32 mouse cellular contexts compared by ENCODE assay signal in genomic region chr5:134913352-134913751, GRCm38 (mm10). TPM values are rescaled to one million over a fixed set of nuclear protein-coding genes. Genes with fewer than 3 reads are reported as not detected.
DNase-seq lines count a peak whose midpoint lies in the region; ATAC-seq and TF ChIP-seq lines count a peak whose summit lies in the region.
"Had no signal": no experiment of that assay in that cellular context is flagged by ENCODE, and none has a peak within 500 bp of the region (broad histone marks: within the 10 kb centered on the region; RNA-seq: fewer than 3 reads in every experiment).

No protein-coding gene starts in this region.

- no peaks in the 10 kb centered on the region for H3K27me3 ChIP-seq in forebrain, embryonic 10.5 days (ENCODE audit: poor library complexity, severe bottlenecking)
- H3K27me3 ChIP-seq in forebrain, embryonic 11.5 days (ENCODE audit: control insufficient read depth, insufficient read depth, low read length): no peaks in the 10 kb centered on the region
- H3K27me3 ChIP-seq in spleen, adult 2 months (ENCODE audit: control insufficient read depth, insufficient read depth, low read length): no peaks in the 10 kb centered on the region
- H3K27me3 ChIP-seq in liver, embryonic 13.5 days: no peaks in the 10 kb centered on the region
- H3K27me3 ChIP-seq in stomach, embryonic 16.5 days (ENCODE audit: control insufficient read depth, insufficient read depth, low read length): no peaks in the 10 kb centered on the region
- H3K27me3 ChIP-seq: midbrain, embryonic 13.5 days; neural tube, embryonic 15.5 days had no signal

- H3K4me1 ChIP-seq in forebrain, embryonic 10.5 days: no peaks in the 10 kb centered on the region
- no peaks in the 10 kb centered on the region for H3K4me1 ChIP-seq in forebrain, embryonic 11.5 days (replicated peaks; ENCODE audit: control insufficient read depth, insufficient read depth, low read length)
- H3K4me1 ChIP-seq in spleen, adult 2 months (ENCODE audit: control insufficient read depth, insufficient read depth, insufficient read length): no peaks in the 10 kb centered on the region
- peaks cover 52% of the 10 kb centered on the region for H3K4me1 ChIP-seq in liver, embryonic 13.5 days (replicated peaks)
- no peaks in the 10 kb centered on the region for H3K4me1 ChIP-seq in stomach, embryonic 16.5 days (ENCODE audit: control insufficient read depth, insufficient read depth, low read length)
- H3K4me1 ChIP-seq: forebrain, embryonic 13.5 days; midbrain, embryonic 13.5 days; neural tube, embryonic 15.5 days had no signal

- H3K4me2 ChIP-seq in forebrain, embryonic 11.5 days (ENCODE audit: low read depth, low read length, severe bottlenecking): no peak overlapping the region
- H3K4me2 ChIP-seq in liver, embryonic 13.5 days: peak overlapping the region; percentile 77
- no peak overlapping the region for H3K4me2 ChIP-seq in stomach, embryonic 16.5 days (ENCODE audit: low read depth, low read length)
- H3K4me2 ChIP-seq: forebrain, embryonic 13.5 days; midbrain, embryonic 13.5 days; neural tube, embryonic 15.5 days had no signal

- H3K9ac ChIP-seq in forebrain, embryonic 11.5 days (ENCODE audit: low read length): no peak overlapping the region
- H3K9ac ChIP-seq in liver, embryonic 13.5 days: peak overlapping the region; percentile 95
- H3K9ac ChIP-seq in stomach, embryonic 16.5 days (ENCODE audit: low read length): no peak overlapping the region
- H3K9ac ChIP-seq: forebrain, embryonic 13.5 days; midbrain, embryonic 13.5 days; neural tube, embryonic 15.5 days had no signal

- no peak for DNase-seq in forebrain, embryonic 10.5 days (ENCODE audit: extremely low spot score, low spot score)
- no peak for DNase-seq in forebrain, embryonic 11.5 days (ENCODE audit: low spot score)
- no peak for DNase-seq in spleen, adult 2 months (ENCODE audit: low read depth in 1 of 2, low spot score in 2 of 2)
- no peak for DNase-seq in spleen, postnatal 10 days (ENCODE audit: low spot score in 2 of 2)
- DNase-seq in liver, embryonic 13.5 days: no peak
- no peak for DNase-seq in kidney, adult 11 months
- DNase-seq in left cerebral cortex, adult 18-20 months (ENCODE audit: low spot score in 2 of 2): no peak
- DNase-seq: adrenal gland, postnatal 10 days; cerebellum, postnatal 14 days; embryo, embryonic 11 days; gastrocnemius, postnatal 14 days; heart, postnatal 36 days; right cerebral cortex, postnatal 25 days; thymus, postnatal 36 days had no signal

- TF ChIP-seq CTCF in spleen, adult 2 months (IDR thresholded peaks at IDR 0.05; ENCODE audit: extremely low read depth, insufficient read depth, insufficient read length, insufficient replicate concordance): no peak

- TF ChIP-seq POLR2A in spleen, adult 2 months (IDR thresholded peaks at IDR 0.05; ENCODE audit: low read depth, low read length): no peak

- no peak for ATAC-seq in forebrain, embryonic 11.5 days (replicated peaks; ENCODE audit: low FRiP score)
- ATAC-seq in liver, embryonic 13.5 days (ENCODE audit: low read depth): peak; percentile 48
- ATAC-seq in stomach, embryonic 16.5 days (ENCODE audit: insufficient read depth, low FRiP score): no peak
- ATAC-seq: activated CD4-positive, CD25-positive, alpha-beta regulatory T cell, adult 4 months; forebrain, embryonic 13.5 days; hindbrain, embryonic 16.5 days; intestine, postnatal 0 days; midbrain, embryonic 13.5 days had no signal

- peaks cover 5% of the 10 kb centered on the region; the same call in 1 of the 2 replicates for H3K9me3 ChIP-seq in forebrain, embryonic 10.5 days
- no peaks in the 10 kb centered on the region for H3K9me3 ChIP-seq in forebrain, embryonic 11.5 days (ENCODE audit: control insufficient read depth, low read length)
- peaks cover 6% of the 10 kb centered on the region for H3K9me3 ChIP-seq in liver, embryonic 13.5 days (replicated peaks)
- H3K9me3 ChIP-seq in stomach, embryonic 16.5 days (replicated peaks; ENCODE audit: control insufficient read depth, low read length): no peaks in the 10 kb centered on the region; the same call in 1 of the 2 replicates
- H3K9me3 ChIP-seq: forebrain, embryonic 13.5 days; midbrain, embryonic 13.5 days; neural tube, embryonic 15.5 days had no signal

- H3K36me3 ChIP-seq in forebrain, embryonic 10.5 days (replicated peaks): no peaks in the 10 kb centered on the region
- H3K36me3 ChIP-seq in forebrain, embryonic 11.5 days (ENCODE audit: control insufficient read depth, insufficient read depth, low read length): no peaks in the 10 kb centered on the region
- no peaks in the 10 kb centered on the region for H3K36me3 ChIP-seq in spleen, adult 2 months (ENCODE audit: control insufficient read depth, insufficient read depth, low read length)
- peaks cover 9% of the 10 kb centered on the region; the same call in 1 of the 2 replicates for H3K36me3 ChIP-seq in liver, embryonic 13.5 days
- H3K36me3 ChIP-seq in stomach, embryonic 16.5 days (ENCODE audit: control insufficient read depth, insufficient read depth, low read length): no peaks in the 10 kb centered on the region
- H3K36me3 ChIP-seq: midbrain, embryonic 13.5 days; neural tube, embryonic 15.5 days had no signal

- H3K4me3 ChIP-seq in forebrain, embryonic 10.5 days: no peak overlapping the region
- H3K4me3 ChIP-seq in forebrain, embryonic 11.5 days (ENCODE audit: low read depth, low read length): no peak overlapping the region
- peak overlapping the region; percentile 16; the same call in 1 of the 2 replicates for H3K4me3 ChIP-seq in spleen, adult 2 months (ENCODE audit: extremely low read depth, insufficient read depth, insufficient read length)
- peak overlapping the region; percentile 81 for H3K4me3 ChIP-seq in liver, embryonic 13.5 days (replicated peaks)
- H3K4me3 ChIP-seq in stomach, embryonic 16.5 days (replicated peaks; ENCODE audit: low read length): 0 out of 2 replicates have a peak overlapping the region, but pooled peaks have one; percentile 1
- H3K4me3 ChIP-seq: forebrain, embryonic 13.5 days; midbrain, embryonic 13.5 days; myocyte; neural tube, embryonic 15.5 days had no signal

- WGBS in forebrain, embryonic 10.5 days: 77% methylated on average over 3 of the region's 3 CpGs
- WGBS in forebrain, embryonic 11.5 days: 79% methylated on average over 3 of the region's 3 CpGs
- 69% methylated on average over 3 of the region's 3 CpGs for WGBS in spleen, adult 2 months
- 38% methylated on average over 3 of the region's 3 CpGs for WGBS in liver, embryonic 13.5 days (ENCODE audit: insufficient replicate concordance)
- WGBS in stomach, embryonic 16.5 days: 73% methylated on average over 3 of the region's 3 CpGs

- 0 out of 2 replicates have a peak overlapping the region, but pooled peaks have one; percentile 12 for H3K27ac ChIP-seq in forebrain, embryonic 10.5 days
- no peak overlapping the region for H3K27ac ChIP-seq in forebrain, embryonic 11.5 days (ENCODE audit: low read depth, low read length)
- peak overlapping the region; percentile 18; the same call in 1 of the 2 replicates for H3K27ac ChIP-seq in spleen, adult 2 months (ENCODE audit: insufficient read depth, low read length)
- H3K27ac ChIP-seq in liver, embryonic 13.5 days: peak overlapping the region; percentile 100
- no peak overlapping the region for H3K27ac ChIP-seq in stomach, embryonic 16.5 days (ENCODE audit: low read length)
- H3K27ac ChIP-seq: forebrain, embryonic 13.5 days; macrophage; midbrain, embryonic 13.5 days; neural tube, embryonic 15.5 days had no signal

RNA-seq across cellular contexts. Expression of gene Cldn13, which starts 2.0 kb away (rescaled TPM):
- 2.0 and 4.9 TPM in 2 replicates for polyA plus RNA-seq in forebrain, embryonic 10.5 days (2016; fragmentation: Nextera tagmentation; extraction: Ambion mirVana)
- 3.6 and 3.8 TPM in 2 replicates for polyA plus RNA-seq in forebrain, embryonic 11.5 days (2014; fragmentation: Nextera tagmentation; extraction: Ambion mirVana)
- 32.3 and 35.1 TPM in 2 replicates for polyA plus RNA-seq in spleen, adult 2 months (2012; rRNA removed)
- 246 and 259 TPM in 2 replicates for polyA plus RNA-seq in liver, embryonic 13.5 days (2015; fragmentation: Nextera tagmentation; extraction: Ambion mirVana)
- 8.6 and 13.5 TPM in 2 replicates for polyA plus RNA-seq in stomach, embryonic 16.5 days (2015; fragmentation: Nextera tagmentation; extraction: Ambion mirVana)
- total RNA-seq in left cerebral cortex, adult 18-20 months (2021): not detected
- total RNA-seq: gastrocnemius, postnatal 14 days; heart, adult 8-10 months; heart, postnatal 36 days; layer of hippocampus, postnatal 14 days; left cerebral cortex, postnatal 10 days had no signal
- polyA plus RNA-seq: forebrain, embryonic 13.5 days; frontal cortex, adult 2 months; hindbrain, embryonic 16.5 days; intestine, postnatal 0 days; macrophage; myocyte; neural tube, embryonic 15.5 days had no signal

RNA-seq across cellular contexts. Expression of gene Tmem270, which starts 6.8 kb away (rescaled TPM):
- polyA plus RNA-seq in forebrain, embryonic 10.5 days (2016; fragmentation: Nextera tagmentation; extraction: Ambion mirVana): not detected in 2 replicates
- not detected in 2 replicates for polyA plus RNA-seq in forebrain, embryonic 11.5 days (2014; fragmentation: Nextera tagmentation; extraction: Ambion mirVana)
- polyA plus RNA-seq in spleen, adult 2 months (2012; rRNA removed): 0.14 TPM in 1 of 2 replicates, not detected in the other
- not detected in 2 replicates for polyA plus RNA-seq in liver, embryonic 13.5 days (2015; fragmentation: Nextera tagmentation; extraction: Ambion mirVana)
- not detected in 2 replicates for polyA plus RNA-seq in stomach, embryonic 16.5 days (2015; fragmentation: Nextera tagmentation; extraction: Ambion mirVana)
- not detected for total RNA-seq in left cerebral cortex, adult 18-20 months (2021)
- total RNA-seq: adrenal gland, postnatal 10 days; gastrocnemius, postnatal 14 days; heart, adult 8-10 months; heart, postnatal 36 days; layer of hippocampus, postnatal 14 days; left cerebral cortex, postnatal 10 days had no signal
- polyA plus RNA-seq: activated CD4-positive, CD25-positive, alpha-beta regulatory T cell, adult 4 months; brain, embryonic 14.5 days; embryonic facial prominence, embryonic 14.5 days; forebrain, embryonic 13.5 days; frontal cortex, adult 2 months; hindbrain, embryonic 16.5 days; intestine, postnatal 0 days; kidney, embryonic 16.5 days; limb, embryonic 14.5 days; lung, embryonic 16.5 days; macrophage; midbrain, embryonic 13.5 days; myocyte; neural tube, embryonic 15.5 days had no signal

RNA-seq across cellular contexts. Expression of gene Mettl27, which starts 18.8 kb away (rescaled TPM):
- polyA plus RNA-seq in forebrain, embryonic 10.5 days (2016; fragmentation: Nextera tagmentation; extraction: Ambion mirVana): 10.3 and 11.8 TPM in 2 replicates
- polyA plus RNA-seq in forebrain, embryonic 11.5 days (2014; fragmentation: Nextera tagmentation; extraction: Ambion mirVana): 7.3 and 10.4 TPM in 2 replicates
- polyA plus RNA-seq in spleen, adult 2 months (2012; rRNA removed): 9.8 and 11.3 TPM in 2 replicates
- polyA plus RNA-seq in liver, embryonic 13.5 days (2015; fragmentation: Nextera tagmentation; extraction: Ambion mirVana): 10.6 and 12.2 TPM in 2 replicates
- 14.1 and 14.8 TPM in 2 replicates for polyA plus RNA-seq in stomach, embryonic 16.5 days (2015; fragmentation: Nextera tagmentation; extraction: Ambion mirVana)
- 1 to 10 TPM; 7.4 to 9.7 TPM for total RNA-seq in left cerebral cortex, adult 18-20 months (2021)

RNA-seq across cellular contexts. Expression of gene Cldn4, which starts 33.4 kb away (rescaled TPM):
- polyA plus RNA-seq in forebrain, embryonic 10.5 days (2016; fragmentation: Nextera tagmentation; extraction: Ambion mirVana): 6.2 and 6.3 TPM in 2 replicates
- polyA plus RNA-seq in forebrain, embryonic 11.5 days (2014; fragmentation: Nextera tagmentation; extraction: Ambion mirVana): 5.6 and 7.0 TPM in 2 replicates
- polyA plus RNA-seq in spleen, adult 2 months (2012; rRNA removed): 0.38 and 0.44 TPM in 2 replicates
- polyA plus RNA-seq in liver, embryonic 13.5 days (2015; fragmentation: Nextera tagmentation; extraction: Ambion mirVana): 0.15 and 0.32 TPM in 2 replicates
- polyA plus RNA-seq in stomach, embryonic 16.5 days (2015; fragmentation: Nextera tagmentation; extraction: Ambion mirVana): 73.1 and 90.8 TPM in 2 replicates
- total RNA-seq in left cerebral cortex, adult 18-20 months (2021): not detected
- total RNA-seq: gastrocnemius, postnatal 14 days; heart, adult 8-10 months; heart, postnatal 36 days; layer of hippocampus, postnatal 14 days; left cerebral cortex, postnatal 10 days had no signal
- polyA plus RNA-seq: activated CD4-positive, CD25-positive, alpha-beta regulatory T cell, adult 4 months; forebrain, embryonic 13.5 days; hindbrain, embryonic 16.5 days; macrophage; midbrain, embryonic 13.5 days; myocyte had no signal

Comparison
In these comparisons a context has a peak if more than half of its experiments do, and no peak if none do; other contexts are left out.
1. H3K27ac ChIP-seq: peak in forebrain, embryonic 10.5 days (single experiment), spleen, adult 2 months (single experiment) and liver, embryonic 13.5 days (single experiment); none in forebrain, embryonic 11.5 days (single experiment) and stomach, embryonic 16.5 days (single experiment).
2. H3K4me3 ChIP-seq: peak in spleen, adult 2 months (single experiment), liver, embryonic 13.5 days (single experiment) and stomach, embryonic 16.5 days (single experiment); none in forebrain, embryonic 10.5 days (single experiment) and forebrain, embryonic 11.5 days (single experiment).